Mouse (Mus musculus): ENCODE results near the gene Neurl2. TPM values are rescaled to one million over a fixed set of nuclear protein-coding genes. Genes with fewer than 3 reads are reported as not detected.

Neurl2 gene
- total RNA-seq, 1 experiment = 3.6 TPM

- H3K27ac ChIP-seq (ENCODE audit: insufficient read depth, low read depth, low read length, poor library complexity, severe bottlenecking) = no peak overlapping the region
- in situ Hi-C loops (cut with MboI; ENCODE audit: low sequenced_read_pairs in 2 of 2, unreplicated experiment in 2 of 2) = no loop called here
These were observed 17.4 kb downstream of the Neurl2 start for GRCm38 (mm10) chr2:164815821-164816220.

GRCm38 (mm10) chr2:164815348-164815747 is 17.9 kb downstream of the Neurl2 start:
- in situ Hi-C loops (cut with MboI; ENCODE audit: low sequenced_read_pairs in 2 of 2, unreplicated experiment in 2 of 2) = no loop called here
- H3K9me3 ChIP-seq (ENCODE audit: control insufficient read depth, insufficient read depth, low read depth, low read length) = no peaks in the 10 kb centered on the region
- peaks cover 15% of the 10 kb centered on the region; the same call in 1 of the 2 replicates for H3K36me3 ChIP-seq (ENCODE audit: control insufficient read depth, insufficient read depth, low read length, poor library complexity, severe bottlenecking)
- no peak for DNase-seq (ENCODE audit: low read depth, low spot score)
- no peak overlapping the region for H3K9ac ChIP-seq (ENCODE audit: insufficient read depth, low read depth, low read length, poor library complexity, severe bottlenecking)
- TF ChIP-seq ZNF384 (IDR thresholded peaks at IDR 0.05; ENCODE audit: low read depth, low read length) (no peak), ZC3H11A (IDR thresholded peaks at IDR 0.05; ENCODE audit: borderline replicate concordance, low read depth, low read length) (no peak), CHD2 (IDR thresholded peaks at IDR 0.05; ENCODE audit: low read depth, low read length) (no peak), MAFK (IDR thresholded peaks at IDR 0.05; ENCODE audit: insufficient read depth, low read depth, low read length) (no peak), HCFC1 (IDR thresholded peaks at IDR 0.05; ENCODE audit: borderline replicate concordance, insufficient read depth, low read length) (no peak)
- H3K4me3 ChIP-seq (ENCODE audit: insufficient read depth in 1 of 2, low read depth in 1 of 2, low read length in 2 of 2, poor library complexity in 1 of 2, severe bottlenecking in 1 of 2) = no peak overlapping the region
- H3K4me1 ChIP-seq (ENCODE audit: control insufficient read depth in 2 of 2, insufficient read depth in 2 of 2, low read length in 2 of 2, poor library complexity in 1 of 2) = peaks cover 7 to 20% of the 10 kb centered on the region in 2 experiments; a peak in 3 of 4 replicates
- H3K27ac ChIP-seq (ENCODE audit: insufficient read depth, low read depth, low read length, poor library complexity, severe bottlenecking) = no peak overlapping the region

More at GRCm38 (mm10) chr2:164815821-164816220, 17.4 kb downstream of the Neurl2 start:
- Histone ChIP-seq H3K4me3 (ENCODE audit: insufficient read depth in 1 of 2, low read depth in 1 of 2, low read length in 2 of 2, poor library complexity in 1 of 2, severe bottlenecking in 1 of 2) (no peak overlapping the region), H3K9me3 (ENCODE audit: control insufficient read depth, insufficient read depth, low read depth, low read length) (no peaks in the 10 kb centered on the region), H3K9ac (ENCODE audit: insufficient read depth, low read depth, low read length, poor library complexity, severe bottlenecking) (no peak overlapping the region), H3K4me1 (ENCODE audit: control insufficient read depth in 2 of 2, insufficient read depth in 2 of 2, low read length in 2 of 2, poor library complexity in 1 of 2) (peaks cover 7 to 23% of the 10 kb centered on the region in 2 experiments; a peak in 3 of 4 replicates), H3K36me3 (ENCODE audit: control insufficient read depth, insufficient read depth, low read length, poor library complexity, severe bottlenecking) (peaks cover 19% of the 10 kb centered on the region; the same call in 1 of the 2 replicates)
- no peak for DNase-seq (ENCODE audit: low read depth, low spot score)
- TF ChIP-seq ZNF384 (IDR thresholded peaks at IDR 0.05; ENCODE audit: low read depth, low read length) (no peak), HCFC1 (IDR thresholded peaks at IDR 0.05; ENCODE audit: borderline replicate concordance, insufficient read depth, low read length) (no peak), MAFK (IDR thresholded peaks at IDR 0.05; ENCODE audit: insufficient read depth, low read depth, low read length) (no peak), ZC3H11A (IDR thresholded peaks at IDR 0.05; ENCODE audit: borderline replicate concordance, low read depth, low read length) (no peak)

- TF ChIP-seq CHD2 (IDR thresholded peaks at IDR 0.05; ENCODE audit: low read depth, low read length) (no peak), ZNF384 (IDR thresholded peaks at IDR 0.05; ENCODE audit: low read depth, low read length) (no peak), MAFK (IDR thresholded peaks at IDR 0.05; ENCODE audit: insufficient read depth, low read depth, low read length) (no peak), ZC3H11A (IDR thresholded peaks at IDR 0.05; ENCODE audit: borderline replicate concordance, low read depth, low read length) (no peak), HCFC1 (IDR thresholded peaks at IDR 0.05; ENCODE audit: borderline replicate concordance, insufficient read depth, low read length) (no peak)
- no peak for DNase-seq (ENCODE audit: low read depth, low spot score)
- Histone ChIP-seq H3K4me1 (ENCODE audit: control insufficient read depth in 2 of 2, insufficient read depth in 2 of 2, low read length in 2 of 2, poor library complexity in 1 of 2) (peaks cover 7 to 20% of the 10 kb centered on the region in 2 experiments; a peak in 3 of 4 replicates), H3K27ac (ENCODE audit: insufficient read depth, low read depth, low read length, poor library complexity, severe bottlenecking) (no peak overlapping the region), H3K4me3 (ENCODE audit: insufficient read depth in 1 of 2, low read depth in 1 of 2, low read length in 2 of 2, poor library complexity in 1 of 2, severe bottlenecking in 1 of 2) (no peak overlapping the region), H3K36me3 (ENCODE audit: control insufficient read depth, insufficient read depth, low read length, poor library complexity, severe bottlenecking) (peaks cover 16% of the 10 kb centered on the region; the same call in 1 of the 2 replicates), H3K9me3 (ENCODE audit: control insufficient read depth, insufficient read depth, low read depth, low read length) (no peaks in the 10 kb centered on the region), H3K9ac (ENCODE audit: insufficient read depth, low read depth, low read length, poor library complexity, severe bottlenecking) (no peak overlapping the region)
- in situ Hi-C loops (cut with MboI; ENCODE audit: low sequenced_read_pairs in 2 of 2, unreplicated experiment in 2 of 2) = no loop called here
These were observed 19.7 kb downstream of the Neurl2 start for GRCm38 (mm10) chr2:164813557-164813956.

GRCm38 (mm10) chr2:164806614-164807013 is 26.6 kb downstream of the Neurl2 start:
- DNase-seq (ENCODE audit: low read depth, low spot score) = no peak
- Histone ChIP-seq H3K4me1 (ENCODE audit: control insufficient read depth in 2 of 2, insufficient read depth in 2 of 2, low read length in 2 of 2, poor library complexity in 1 of 2) (peaks cover 0 to 11% of the 10 kb centered on the region in 2 experiments; a peak in 2 of 4 replicates), H3K9ac (ENCODE audit: insufficient read depth, low read depth, low read length, poor library complexity, severe bottlenecking) (no peak overlapping the region), H3K36me3 (ENCODE audit: control insufficient read depth, insufficient read depth, low read length, poor library complexity, severe bottlenecking) (peaks cover 9% of the 10 kb centered on the region; the same call in 1 of the 2 replicates), H3K4me3 (ENCODE audit: insufficient read depth in 1 of 2, low read depth in 1 of 2, low read length in 2 of 2, poor library complexity in 1 of 2, severe bottlenecking in 1 of 2) (no peak overlapping the region; a peak in 1 of 4 replicates), H3K27ac (ENCODE audit: insufficient read depth, low read depth, low read length, poor library complexity, severe bottlenecking) (no peak overlapping the region), H3K9me3 (ENCODE audit: control insufficient read depth, insufficient read depth, low read depth, low read length) (no peaks in the 10 kb centered on the region)
- TF ChIP-seq ZNF384 (IDR thresholded peaks at IDR 0.05; ENCODE audit: low read depth, low read length) (no peak), ZC3H11A (IDR thresholded peaks at IDR 0.05; ENCODE audit: borderline replicate concordance, low read depth, low read length) (no peak), CHD2 (IDR thresholded peaks at IDR 0.05; ENCODE audit: low read depth, low read length) (no peak), MAFK (IDR thresholded peaks at IDR 0.05; ENCODE audit: insufficient read depth, low read depth, low read length) (no peak), HCFC1 (IDR thresholded peaks at IDR 0.05; ENCODE audit: borderline replicate concordance, insufficient read depth, low read length) (no peak)
- in situ Hi-C loops (cut with MboI; ENCODE audit: low sequenced_read_pairs in 2 of 2, unreplicated experiment in 2 of 2) = no loop called here

Measured in ES-E14 (cell line).